Mouse (Mus musculus) kidney, embryonic 14.5 days (tissue): ENCODE measurements around the gene Xylt1. TPM values are rescaled to one million over a fixed set of nuclear protein-coding genes. Genes with fewer than 3 reads are reported as not detected.

Source experiments
- ATAC-seq: fragments of 200-750 bp; cut with Nextera tagmentation; 2 replicates; pipeline ENCODE4 v1.8.0; 2017; ENCODE audit warnings: moderate number of reproducible peaks, mild to moderate bottlenecking, moderate TSS enrichment, moderate library complexity; ENCODE audit not compliant: low FRiP score, low TSS enrichment
- H3K27ac ChIP-seq: fragments of 300-500 bp; sonication (generic); 2 replicates; pipeline ENCODE4 v1.5.1; 2014; ENCODE audit warnings: low read depth, mild to moderate bottlenecking, low read length, moderate library complexity, mixed read lengths
- H3K27me3 ChIP-seq: fragments of 300-500 bp; sonication (generic); 2 replicates; pipeline ENCODE4 v1.6.1; 2014; ENCODE audit warnings: mild to moderate bottlenecking, low read length; ENCODE audit not compliant: control insufficient read depth, insufficient read depth
- H3K36me3 ChIP-seq: fragments of 300-500 bp; sonication (generic); 2 replicates; pipeline ENCODE4 v1.6.1; 2014; ENCODE audit warnings: low read length, mixed read lengths; ENCODE audit not compliant: control insufficient read depth, insufficient read depth
- H3K4me1 ChIP-seq: fragments of 300-500 bp; sonication (generic); 2 replicates; pipeline ENCODE4 v1.6.1; 2014; ENCODE audit warnings: low read length, mixed read lengths; ENCODE audit not compliant: control insufficient read depth, insufficient read depth
- H3K4me2 ChIP-seq: fragments of 300-500 bp; sonication (generic); replicated peaks from 2 replicates; pipeline ENCODE4 v1.6.1; 2014; ENCODE audit warnings: low read depth, mild to moderate bottlenecking, low read length
- H3K4me3 ChIP-seq: fragments of 300-500 bp; sonication (generic); 2 replicates; pipeline ENCODE4 v1.5.1; 2014; ENCODE audit warnings: mild to moderate bottlenecking, low read length
- H3K9ac ChIP-seq: fragments of 300-500 bp; sonication (generic); 2 replicates; pipeline ENCODE4 v1.6.1; 2014; ENCODE audit warnings: low read depth, mild to moderate bottlenecking, low read length, moderate library complexity
- H3K9me3 ChIP-seq: fragments of 300-500 bp; sonication (generic); 2 replicates; pipeline ENCODE4 v1.6.1; 2016; ENCODE audit warnings: low read length; ENCODE audit not compliant: control insufficient read depth
- WGBS: fragments of 180-500 bp; shearing (Covaris S2); extraction: QIAGEN DNeasy Blood & Tissue Kit; methylation state at CpG from one replicate; pipeline ENCODE4 v1.1.7; 2014; 5-methylcytosine and 5-hydroxymethylcytosine counted together
- polyA plus RNA-seq: library from polyadenylated mRNA; unstranded; fragments of >200 nt; fragmentation: Nextera tagmentation; extraction: Ambion mirVana; gene quantifications from 2 replicates; pipeline ENCODE4 v1.2.1, GENCODE M21; 2014

The Xylt1 gene
- polyA plus RNA-seq, 1 experiment from 2014 or later, result 4.6 TPM

- Histone ChIP-seq H3K4me1 (no peaks in the 10 kb centered on the region), H3K9ac (no peak overlapping the region), H3K36me3 (no peaks in the 10 kb centered on the region), H3K27me3 (no peaks in the 10 kb centered on the region), H3K27ac (no peak overlapping the region), H3K4me3 (no peak overlapping the region), H3K9me3 (no peaks in the 10 kb centered on the region), H3K4me2 (no peak overlapping the region)
- no peak for ATAC-seq
- WGBS, result 26% methylated on average over 9 of the region's 9 CpGs
These were observed 4.9 kb upstream of the Xylt1 start for GRCm38 (mm10) chr7:117375886-117376309.

GRCm38 (mm10) chr7:117377138-117377537 lies 3.6 kb upstream of the Xylt1 start:
- H3K9me3 ChIP-seq, result no peaks in the 10 kb centered on the region

DNA sequence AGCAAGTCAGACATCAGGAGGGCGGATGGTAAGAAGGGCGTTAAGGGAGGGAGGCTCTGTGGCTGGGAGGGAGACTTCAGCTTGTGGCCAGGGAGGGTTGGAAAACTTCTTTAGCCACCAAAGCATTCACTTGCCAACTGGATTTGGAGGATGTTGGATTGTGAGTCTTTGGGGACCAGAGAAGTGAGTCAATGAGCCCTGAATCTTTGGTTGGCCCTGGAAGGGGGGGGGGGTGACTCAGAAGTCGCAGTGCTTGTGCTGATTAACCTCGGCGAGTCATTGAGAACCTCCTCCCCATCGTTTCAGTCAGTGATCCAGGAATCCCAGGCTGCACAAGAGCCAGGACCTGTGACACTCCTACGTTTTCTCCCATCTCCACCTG lies 752 bp upstream of the Xylt1 start:
- no peaks in the 10 kb centered on the region for H3K27me3 ChIP-seq
- H3K36me3 ChIP-seq, result no peaks in the 10 kb centered on the region
- peaks cover 13% of the 10 kb centered on the region for H3K4me1 ChIP-seq
- peak; percentile 21 for ATAC-seq
- H3K4me2 ChIP-seq, result peak overlapping the region; percentile 92
- H3K27ac ChIP-seq, result no peak overlapping the region
- H3K4me3 ChIP-seq, result peak overlapping the region; percentile 82
- no peaks in the 10 kb centered on the region for H3K9me3 ChIP-seq
- WGBS, result 6% methylated on average over 7 of the region's 7 CpGs
- peak overlapping the region; percentile 79; the same call in 1 of the 2 replicates for H3K9ac ChIP-seq

More at GRCm38 (mm10) chr7:117377138-117377537, 3.6 kb upstream of the Xylt1 start:
- Histone ChIP-seq H3K9ac (no peak overlapping the region), H3K4me2 (no peak overlapping the region), H3K27ac (no peak overlapping the region), H3K4me3 (no peak overlapping the region), H3K27me3 (no peaks in the 10 kb centered on the region), H3K4me1 (peaks cover 6% of the 10 kb centered on the region; the same call in 1 of the 2 replicates), H3K36me3 (no peaks in the 10 kb centered on the region)
- 80% methylated on average over 3 of the region's 3 CpGs for WGBS
- ATAC-seq, result no peak

DNA sequence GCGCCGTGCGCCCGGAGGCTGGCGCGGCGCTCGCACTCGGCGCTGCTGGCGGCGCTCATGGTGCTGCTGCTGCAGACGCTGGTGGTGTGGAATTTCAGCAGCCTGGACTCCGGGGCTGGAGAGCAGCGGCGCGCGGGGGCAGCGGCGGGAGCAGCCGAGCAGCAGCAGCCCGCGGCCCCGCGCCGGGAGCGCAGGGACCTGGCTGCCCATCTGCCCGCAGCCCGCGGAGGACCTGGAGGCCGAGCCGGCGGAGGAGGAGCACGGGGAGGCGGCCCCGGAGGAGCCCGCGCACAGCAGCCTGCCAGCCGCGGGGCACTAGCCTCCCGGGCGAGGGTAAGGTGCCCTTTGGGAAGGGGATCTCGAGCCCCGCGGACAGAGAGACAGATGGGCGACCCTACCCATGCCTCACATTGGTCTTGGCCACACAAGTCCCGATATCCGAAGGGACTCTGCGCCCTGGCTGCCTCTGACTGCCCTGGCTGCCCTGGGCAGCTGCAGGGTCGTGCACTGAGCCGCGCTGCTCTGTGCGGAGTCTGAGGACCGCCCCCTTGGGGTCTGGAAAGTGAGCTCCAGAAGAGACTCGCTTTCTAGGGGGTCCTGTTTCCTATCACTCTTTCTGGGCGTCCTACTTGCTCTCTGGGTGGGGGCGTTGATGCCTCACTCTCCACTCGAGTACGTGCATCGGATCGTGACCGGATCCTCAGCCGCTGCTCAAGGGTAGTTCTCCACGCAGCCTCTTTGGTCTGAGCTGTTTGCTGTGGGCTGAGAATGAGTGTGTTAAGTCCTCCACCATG lies 606 bp downstream of the Xylt1 start:
- peak; percentile 58 for ATAC-seq
- H3K27me3 ChIP-seq, result no peaks in the 10 kb centered on the region
- H3K4me3 ChIP-seq, result peak overlapping the region; percentile 82
- peak overlapping the region; percentile 56 for H3K27ac ChIP-seq
- no peaks in the 10 kb centered on the region for H3K36me3 ChIP-seq
- H3K9ac ChIP-seq, result peak overlapping the region; percentile 79
- under 1% methylated on average over 52 of the region's 64 CpGs for WGBS
- H3K4me1 ChIP-seq, result peaks cover 13% of the 10 kb centered on the region
- H3K4me2 ChIP-seq, result peak overlapping the region; percentile 92
- H3K9me3 ChIP-seq, result no peaks in the 10 kb centered on the region

- peak overlapping the region; percentile 79; the same call in 1 of the 2 replicates for H3K9ac ChIP-seq
- WGBS, result 27% methylated on average over 2 of the region's 2 CpGs
- ATAC-seq, result no peak
These were observed 1.2 kb downstream of the Xylt1 start for GRCm38 (mm10) chr7:117382006-117382405.

DNA sequence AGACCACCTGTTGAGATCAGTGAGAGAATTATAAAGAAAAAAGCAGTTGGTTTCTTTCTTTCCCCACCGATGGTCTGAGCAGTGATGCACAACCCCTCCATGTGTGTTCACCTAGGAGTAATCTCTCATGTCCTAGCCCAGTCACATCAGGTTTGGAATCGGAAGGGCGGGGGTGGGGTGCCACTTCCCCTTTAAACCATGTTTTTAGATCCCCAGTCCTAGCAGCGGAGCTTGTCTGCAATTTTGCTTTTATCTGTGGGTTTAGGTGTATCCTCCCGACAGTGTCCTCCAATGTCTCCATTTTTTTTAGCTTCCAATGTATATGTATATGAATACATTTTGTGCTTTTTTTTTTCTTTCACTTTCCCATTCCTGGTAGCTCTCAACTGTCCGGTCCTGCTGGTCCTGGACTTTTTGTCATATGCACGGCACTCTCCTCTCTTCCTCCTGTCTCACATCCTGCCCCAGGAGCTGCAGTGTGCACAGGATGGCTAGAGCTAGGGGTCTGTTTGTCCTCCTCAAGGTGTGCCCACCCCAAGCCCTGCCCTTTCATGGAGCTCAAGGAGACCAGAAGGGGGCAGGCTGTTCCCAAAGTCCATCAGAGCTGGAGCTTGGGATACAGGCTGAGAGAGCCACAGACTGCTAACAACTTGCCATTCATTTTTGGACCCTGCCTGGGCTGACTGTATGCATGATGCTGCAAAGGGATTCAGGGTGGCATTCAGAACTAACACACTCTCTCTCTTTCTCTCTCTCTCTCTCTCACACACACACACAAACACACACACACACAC lies 2.6 kb downstream of the Xylt1 start:
- Histone ChIP-seq H3K4me1 (peaks cover 13% of the 10 kb centered on the region), H3K27me3 (no peaks in the 10 kb centered on the region), H3K27ac (no peak overlapping the region), H3K9ac (no peak overlapping the region), H3K9me3 (no peaks in the 10 kb centered on the region), H3K36me3 (no peaks in the 10 kb centered on the region), H3K4me2 (peak overlapping the region; percentile 92), H3K4me3 (peak overlapping the region; percentile 82)
- no peak for ATAC-seq
- 65% methylated on average over 7 of the region's 7 CpGs for WGBS

More at GRCm38 (mm10) chr7:117382006-117382405, 1.2 kb downstream of the Xylt1 start:
- H3K4me3 ChIP-seq, result peak overlapping the region; percentile 82
- H3K27ac ChIP-seq, result no peak overlapping the region
- H3K36me3 ChIP-seq, result no peaks in the 10 kb centered on the region
- H3K9me3 ChIP-seq, result no peaks in the 10 kb centered on the region
- H3K27me3 ChIP-seq, result no peaks in the 10 kb centered on the region
- H3K4me2 ChIP-seq, result peak overlapping the region; percentile 92
- peaks cover 13% of the 10 kb centered on the region for H3K4me1 ChIP-seq

DNA sequence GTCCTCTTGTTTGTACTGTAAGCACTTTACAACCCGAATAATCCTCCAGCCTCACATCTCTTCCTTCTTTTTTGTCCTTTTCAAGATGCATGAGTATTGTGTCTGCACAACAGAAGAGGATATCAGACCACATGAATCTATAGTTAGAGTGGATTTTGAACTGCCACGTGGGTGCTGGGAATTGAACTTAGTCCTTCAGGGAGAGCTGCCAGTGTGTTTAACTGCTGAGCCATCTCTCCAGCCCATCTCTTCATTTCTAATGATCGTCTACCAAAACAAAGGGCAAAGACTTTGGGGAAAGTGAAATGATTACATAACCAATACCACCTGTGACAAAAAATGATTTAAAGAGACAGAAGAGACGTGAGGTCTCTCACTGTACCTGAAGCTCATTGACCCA lies 5.6 kb downstream of the Xylt1 start:
- no peak for ATAC-seq
- H3K36me3 ChIP-seq, result no peaks in the 10 kb centered on the region
- no peak overlapping the region for H3K4me2 ChIP-seq
- H3K4me3 ChIP-seq, result no peak overlapping the region
- peaks cover 13% of the 10 kb centered on the region for H3K4me1 ChIP-seq
- WGBS, result 82% methylated on average over 4 of the region's 4 CpGs
- H3K27ac ChIP-seq, result no peak overlapping the region
- no peaks in the 10 kb centered on the region for H3K27me3 ChIP-seq
- no peaks in the 10 kb centered on the region for H3K9me3 ChIP-seq
- no peak overlapping the region for H3K9ac ChIP-seq

- whole genome bisulfite sequencing, result 67% methylated on average over 9 of the region's 9 CpGs
- Histone ChIP-seq H3K27ac (no peak overlapping the region), H3K36me3 (no peaks in the 10 kb centered on the region)
These were observed 7.7 kb downstream of the Xylt1 start for GRCm38 (mm10) chr7:117388284-117388988.

More at GRCm38 (mm10) chr7:117388284-117388988, 7.7 kb downstream of the Xylt1 start:
- no peaks in the 10 kb centered on the region for H3K9me3 ChIP-seq
- H3K9ac ChIP-seq, result no peak overlapping the region
- H3K27me3 ChIP-seq, result no peaks in the 10 kb centered on the region
- H3K4me1 ChIP-seq, result peaks cover under 1% of the 10 kb centered on the region; the same call in 1 of the 2 replicates
- H3K4me2 ChIP-seq, result no peak overlapping the region
- ATAC-seq, result no peak
- no peak overlapping the region for H3K4me3 ChIP-seq
